Mouse (Mus musculus) spleen, postnatal 10 days (tissue): ENCODE results near the gene Irf4.

ENCODE experiments used
- DNase-seq, 2 experiments: peaks; one replicate each; pipeline ENCODE4 v3.0.0; 2021 to 2022; ENCODE audit warnings: low spot score in 2 of 2

The Irf4 gene

GRCm38 (mm10) chr13:30762224-30762623 lies 13.2 kb downstream of the Irf4 start:
- DNase-seq: no peak

- DNase-seq: peak in 1 of 2 experiments; percentile 68
Measured at GRCm38 (mm10) chr13:30764014-30764740, 15.2 kb downstream of the Irf4 start.

GRCm38 (mm10) chr13:30765906-30766305 lies 16.9 kb downstream of the Irf4 start:
- peak in 1 of 2 experiments; percentile 15 for DNase-seq

GRCm38 (mm10) chr13:30766636-30767476 lies 17.8 kb downstream of the Irf4 start:
- DNase-seq: peak in 1 of 2 experiments; percentile 23

GRCm38 (mm10) chr13:30767477-30768127 lies 18.6 kb downstream of the Irf4 start:
- DNase-seq: peak in 1 of 2 experiments; percentile 6

- no peak for DNase-seq
Measured at GRCm38 (mm10) chr13:30776021-30776420, 27.0 kb downstream of the Irf4 start.

- peak in 1 of 2 experiments; percentile 7 for DNase-seq
Measured at GRCm38 (mm10) chr13:30777678-30778179, 28.7 kb downstream of the Irf4 start.

- DNase-seq: no peak
Measured at GRCm38 (mm10) chr13:30781905-30782304, 32.9 kb downstream of the Irf4 start.

- no peak for DNase-seq
Measured at GRCm38 (mm10) chr13:30782419-30782818, 33.4 kb downstream of the Irf4 start.

GRCm38 (mm10) chr13:30785423-30786040 lies 36.5 kb downstream of the Irf4 start:
- DNase-seq: no peak

- DNase-seq: peak; percentile 27 to 54
Measured at GRCm38 (mm10) chr13:30786235-30787035, 37.4 kb downstream of the Irf4 start.

GRCm38 (mm10) chr13:30787036-30787320 lies 38.0 kb downstream of the Irf4 start:
- DNase-seq: no peak

GRCm38 (mm10) chr13:30787556-30787955 lies 38.5 kb downstream of the Irf4 start:
- no peak for DNase-seq

GRCm38 (mm10) chr13:30787960-30788359 lies 38.9 kb downstream of the Irf4 start:
- DNase-seq: no peak

GRCm38 (mm10) chr13:30788421-30788820 lies 39.4 kb downstream of the Irf4 start:
- no peak for DNase-seq

GRCm38 (mm10) chr13:30790016-30790415 lies 41.0 kb downstream of the Irf4 start:
- no peak for DNase-seq

- peak in 1 of 2 experiments; percentile 31 for DNase-seq
Measured at GRCm38 (mm10) chr13:30792308-30792707, 43.3 kb downstream of the Irf4 start.

- DNase-seq: no peak
Measured at GRCm38 (mm10) chr13:30792741-30793140, 43.7 kb downstream of the Irf4 start.

- no peak for DNase-seq
Measured at GRCm38 (mm10) chr13:30793196-30793595, 44.2 kb downstream of the Irf4 start.

GRCm38 (mm10) chr13:30793616-30794015 lies 44.6 kb downstream of the Irf4 start:
- DNase-seq: no peak

GRCm38 (mm10) chr13:30795960-30796359 lies 46.9 kb downstream of the Irf4 start:
- no peak for DNase-seq
